Mouse (Mus musculus) cortical plate, adult 2 months (tissue): ENCODE data around the gene Dnajc6.

Source experiments
- CTCF ChIP-seq: fragments of 200-500 bp; IDR thresholded peaks from 2 replicates; pipeline ENCODE4 v1.5.1; 2011; ENCODE audit warnings: mild to moderate bottlenecking, control low read depth, low read length; ENCODE audit not compliant: insufficient read depth; ENCODE audit errors: extremely low read depth
- POLR2A ChIP-seq: fragments of 200-500 bp; IDR thresholded peaks from 2 replicates; pipeline ENCODE4 v1.6.1; 2011; ENCODE audit warnings: mild to moderate bottlenecking, low read length, control low read depth; ENCODE audit not compliant: insufficient read depth; ENCODE audit errors: extremely low read depth

- TF ChIP-seq CTCF (no peak), POLR2A (no peak)
Measured at GRCm38 (mm10) chr4:101451089-101451488, 45.4 kb upstream of the Dnajc6 start.
